In genomic region chr4:125941916-125942315, GRCm38 (mm10) we compare ENCODE assay signal across 9 mouse cellular contexts.
A peak's percentile ranks its signal among the peaks of the same experiment; 100 is the strongest.
DNase-seq lines count a peak whose midpoint lies in the region; ATAC-seq lines count a peak whose summit lies in the region.
"Had no signal": no experiment of that assay in that cellular context is flagged by ENCODE, and none has a peak within 500 bp of the region (broad histone marks: within the 10 kb centered on the region; RNA-seq: fewer than 3 reads in every experiment).

No protein-coding gene starts in this region.

- H3K4me1 ChIP-seq in hindbrain, embryonic 12.5 days = peaks cover 17% of the 10 kb centered on the region
- H3K4me1 ChIP-seq: liver, embryonic 13.5 days had no signal

- H3K4me2 ChIP-seq in hindbrain, embryonic 12.5 days (replicated peaks) = no peak overlapping the region
- H3K4me2 ChIP-seq: liver, embryonic 13.5 days had no signal

- H3K27ac ChIP-seq in hindbrain, embryonic 12.5 days = no peak overlapping the region
- H3K27ac ChIP-seq: liver, embryonic 13.5 days had no signal

- H3K9ac ChIP-seq in hindbrain, embryonic 12.5 days = no peak overlapping the region
- H3K9ac ChIP-seq: liver, embryonic 13.5 days had no signal

- H3K36me3 ChIP-seq in hindbrain, embryonic 12.5 days = no peaks in the 10 kb centered on the region
- H3K36me3 ChIP-seq: liver, embryonic 13.5 days had no signal

- no peak overlapping the region for H3K4me3 ChIP-seq in hindbrain, embryonic 12.5 days
- H3K4me3 ChIP-seq: liver, embryonic 13.5 days had no signal

- DNase-seq in cerebellum, adult 18-20 months = peak; percentile 6 to 20
- no peak for DNase-seq in cerebellum, adult 9-11 months
- DNase-seq in thymus, postnatal 14 days = peak; percentile 10
- DNase-seq in thymus, adult 18-20 months = no peak
- DNase-seq in left cerebral cortex, adult 8-10 months (ENCODE audit: low spot score in 2 of 2) = peak; percentile 16 to 31
- DNase-seq in right cerebral cortex, postnatal 10 days (ENCODE audit: low spot score in 2 of 2) = peak; percentile 74 to 77
- DNase-seq in lung, postnatal 4 days = no peak
- DNase-seq: liver, embryonic 13.5 days had no signal

- ATAC-seq in hindbrain, embryonic 12.5 days (ENCODE audit: low FRiP score) = 0 out of 2 replicates have a peak, but pooled peaks have one; percentile 49

- WGBS in hindbrain, embryonic 12.5 days = 52% methylated on average over 3 of the region's 3 CpGs

- 0 out of 2 replicates have a peak, but pooled peaks cover 4% of the 10 kb centered on the region for H3K27me3 ChIP-seq in hindbrain, embryonic 12.5 days
- H3K27me3 ChIP-seq: liver, embryonic 13.5 days had no signal

- H3K9me3 ChIP-seq in hindbrain, embryonic 12.5 days (replicated peaks) = no peaks in the 10 kb centered on the region
- H3K9me3 ChIP-seq: liver, embryonic 13.5 days had no signal

Comparison
In these comparisons a context has a peak if more than half of its experiments do, and no peak if none do; other contexts are left out.
1. DNase-seq: peak in cerebellum, adult 18-20 months (2 of 2), thymus, postnatal 14 days (single experiment), left cerebral cortex, adult 8-10 months (2 of 2) and right cerebral cortex, postnatal 10 days (2 of 2); none in cerebellum, adult 9-11 months (single experiment), thymus, adult 18-20 months (0 of 2) and lung, postnatal 4 days (0 of 2).